Comparison of ENCODE assay signal across 21 mouse cellular contexts in the genomic region with DNA sequence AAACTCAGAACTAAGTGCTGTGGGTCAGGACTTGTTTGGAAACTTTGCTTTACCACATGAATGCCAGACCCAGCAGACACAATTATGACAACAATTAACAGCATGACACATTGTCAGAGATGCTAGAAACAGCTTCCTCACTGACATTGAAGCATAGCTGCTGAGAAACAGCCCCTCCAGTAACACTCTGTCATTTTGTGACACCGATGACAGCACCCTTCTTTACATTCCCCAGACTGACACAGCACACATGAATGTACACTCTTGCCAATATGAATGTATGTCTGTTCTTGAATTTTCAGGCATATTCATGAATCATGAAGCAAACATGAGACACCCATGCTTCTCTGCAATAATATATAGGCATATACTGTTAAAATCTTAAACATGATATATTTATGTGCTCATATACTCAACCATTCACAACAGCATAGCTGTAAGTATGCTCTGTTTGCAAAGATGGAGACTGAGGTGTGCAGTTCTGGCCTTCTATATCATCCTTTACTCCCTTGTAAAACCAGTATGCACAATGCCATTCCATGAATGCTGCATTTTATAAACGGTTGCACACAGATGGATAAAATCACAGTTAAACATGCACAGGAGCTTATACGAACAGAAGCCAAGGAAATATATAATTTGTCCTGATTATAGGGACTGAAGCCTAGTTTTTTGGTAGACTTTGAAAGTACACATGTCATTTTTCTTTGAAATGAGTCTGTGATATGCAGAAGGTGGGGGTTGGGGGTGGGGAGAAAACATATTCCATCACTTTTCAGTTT.
"Had no signal": no experiment of that assay in that cellular context is flagged by ENCODE, and none has a peak within 500 bp of the region (broad histone marks: within the 10 kb centered on the region; RNA-seq: fewer than 3 reads in every experiment).

No protein-coding gene starts in this region.

- H3K4me3 ChIP-seq: lung, embryonic 15.5 days; megakaryocyte, embryonic 14.5 days; midbrain, embryonic 13.5 days; midbrain, embryonic 15.5 days; myocyte; neural tube, embryonic 13.5 days; neural tube, embryonic 15.5 days had no signal

- DNase-seq: lung, adult 2 months; lung, postnatal 14 days; lung, postnatal 36 days; retina, postnatal 1 day; right cerebral cortex, adult 18-20 months; right cerebral cortex, postnatal 25 days; right cerebral cortex, postnatal 4 days; spleen, adult 18-20 months; thymus, adult 18-20 months; thymus, postnatal 14 days; thymus, postnatal 36 days had no signal

- H3K27me3 ChIP-seq: lung, embryonic 15.5 days; megakaryocyte, embryonic 14.5 days; midbrain, embryonic 13.5 days; midbrain, embryonic 15.5 days; neural tube, embryonic 13.5 days; neural tube, embryonic 15.5 days had no signal

- H3K36me3 ChIP-seq: lung, embryonic 15.5 days; midbrain, embryonic 13.5 days; midbrain, embryonic 15.5 days; neural tube, embryonic 13.5 days; neural tube, embryonic 15.5 days had no signal

- H3K27ac ChIP-seq: lung, embryonic 15.5 days; macrophage; midbrain, embryonic 13.5 days; midbrain, embryonic 15.5 days; neural tube, embryonic 13.5 days; neural tube, embryonic 15.5 days had no signal

- ATAC-seq: lung, postnatal 0 days; midbrain, embryonic 13.5 days; midbrain, embryonic 15.5 days had no signal

- H3K9me3 ChIP-seq: lung, embryonic 15.5 days; megakaryocyte, embryonic 14.5 days; midbrain, embryonic 13.5 days; midbrain, embryonic 15.5 days; neural tube, embryonic 13.5 days; neural tube, embryonic 15.5 days had no signal

- H3K4me1 ChIP-seq: lung, embryonic 15.5 days; megakaryocyte, embryonic 14.5 days; midbrain, embryonic 13.5 days; midbrain, embryonic 15.5 days; neural tube, embryonic 13.5 days; neural tube, embryonic 15.5 days had no signal

- H3K4me2 ChIP-seq: lung, embryonic 15.5 days; midbrain, embryonic 11.5 days; midbrain, embryonic 13.5 days; midbrain, embryonic 15.5 days; neural tube, embryonic 13.5 days; neural tube, embryonic 15.5 days had no signal

- H3K9ac ChIP-seq: lung, embryonic 15.5 days; midbrain, embryonic 13.5 days; midbrain, embryonic 15.5 days; neural tube, embryonic 13.5 days; neural tube, embryonic 15.5 days had no signal
